ENCODE assay signal across 7 mouse cellular contexts in genomic region chr1:58018856-58019255, GRCm38 (mm10). TPM values are rescaled to one million over a fixed set of nuclear protein-coding genes. Genes with fewer than 3 reads are reported as not detected.
DNase-seq lines count a peak whose midpoint lies in the region; ATAC-seq and TF ChIP-seq lines count a peak whose summit lies in the region.

TSS of gene Kctd18 (minus strand) at chr1:58018956.

- peaks cover 72% of the 10 kb centered on the region for H3K36me3 ChIP-seq in lung, embryonic 14.5 days (ENCODE audit: insufficient read depth)
- H3K36me3 ChIP-seq in embryonic facial prominence, embryonic 14.5 days (ENCODE audit: control insufficient read depth, insufficient read depth, low read length): peaks cover 74% of the 10 kb centered on the region
- H3K36me3 ChIP-seq in neural tube, embryonic 14.5 days (ENCODE audit: control insufficient read depth, insufficient read depth, low read length): no peaks in the 10 kb centered on the region

- 93% methylated on average over 7 of the region's 7 CpGs for WGBS in lung, embryonic 14.5 days
- WGBS in embryonic facial prominence, embryonic 14.5 days: 94% methylated on average over 7 of the region's 7 CpGs
- WGBS in neural tube, embryonic 14.5 days: 96% methylated on average over 7 of the region's 7 CpGs

- no peak for TF ChIP-seq CTCF in lung, embryonic 14.5 days (IDR thresholded peaks at IDR 0.05; ENCODE audit: low read depth)

- H3K9me3 ChIP-seq in lung, embryonic 14.5 days (ENCODE audit: low read depth, low read length): no peaks in the 10 kb centered on the region
- H3K9me3 ChIP-seq in embryonic facial prominence, embryonic 14.5 days (ENCODE audit: control insufficient read depth, low read length): no peaks in the 10 kb centered on the region
- no peaks in the 10 kb centered on the region for H3K9me3 ChIP-seq in neural tube, embryonic 14.5 days (ENCODE audit: control insufficient read depth, low read length)

- H3K27ac ChIP-seq in lung, embryonic 14.5 days (ENCODE audit: low read depth): no peak within 1 kb of the TSS
- H3K27ac ChIP-seq in embryonic facial prominence, embryonic 14.5 days (replicated peaks; ENCODE audit: low read depth, low read length): no peak within 1 kb of the TSS
- H3K27ac ChIP-seq in neural tube, embryonic 14.5 days (ENCODE audit: low read depth, low read length): no peak within 1 kb of the TSS

- H3K4me1 ChIP-seq in lung, embryonic 14.5 days (ENCODE audit: insufficient read depth): no peaks in the 10 kb centered on the region
- H3K4me1 ChIP-seq in embryonic facial prominence, embryonic 14.5 days (ENCODE audit: control insufficient read depth, insufficient read depth, low read length): no peaks in the 10 kb centered on the region
- H3K4me1 ChIP-seq in neural tube, embryonic 14.5 days (ENCODE audit: control insufficient read depth, insufficient read depth, low read length): no peaks in the 10 kb centered on the region

- H3K9ac ChIP-seq in lung, embryonic 14.5 days: no peak within 1 kb of the TSS
- no peak within 1 kb of the TSS for H3K9ac ChIP-seq in embryonic facial prominence, embryonic 14.5 days (ENCODE audit: low read depth, low read length)
- H3K9ac ChIP-seq in neural tube, embryonic 14.5 days (replicated peaks; ENCODE audit: low read depth, low read length): no peak within 1 kb of the TSS

- ATAC-seq in lung, embryonic 14.5 days (ENCODE audit: insufficient read depth): no peak
- ATAC-seq in embryonic facial prominence, embryonic 14.5 days (ENCODE audit: low read depth): no peak
- no peak for ATAC-seq in neural tube, embryonic 14.5 days (ENCODE audit: low read depth)

- DNase-seq in lung, embryonic 14.5 days: no peak
- no peak for DNase-seq in lung, postnatal 25 days (ENCODE audit: low spot score)
- DNase-seq in embryonic facial prominence, embryonic 14.5 days (ENCODE audit: low spot score): no peak
- DNase-seq in layer of hippocampus, postnatal 14 days (ENCODE audit: low spot score in 2 of 2): no peak
- DNase-seq in right cerebral cortex, postnatal 10 days (ENCODE audit: low spot score in 2 of 2): no peak
- no peak for DNase-seq in ovary, postnatal 14 days (ENCODE audit: low spot score)

- H3K4me2 ChIP-seq in lung, embryonic 14.5 days: no peak within 1 kb of the TSS
- H3K4me2 ChIP-seq in embryonic facial prominence, embryonic 14.5 days (ENCODE audit: low read depth, low read length): no peak within 1 kb of the TSS
- H3K4me2 ChIP-seq in neural tube, embryonic 14.5 days (ENCODE audit: low read depth, low read length): no peak within 1 kb of the TSS

- no peaks in the 10 kb centered on the region for H3K27me3 ChIP-seq in lung, embryonic 14.5 days (ENCODE audit: insufficient read depth, low read length)
- no peaks in the 10 kb centered on the region for H3K27me3 ChIP-seq in embryonic facial prominence, embryonic 14.5 days (replicated peaks; ENCODE audit: control insufficient read depth, insufficient read depth, low read length)
- H3K27me3 ChIP-seq in neural tube, embryonic 14.5 days (ENCODE audit: control insufficient read depth, insufficient read depth, low read length): no peaks in the 10 kb centered on the region

- no peak within 1 kb of the TSS for H3K4me3 ChIP-seq in lung, embryonic 14.5 days (ENCODE audit: low read depth, low read length)
- H3K4me3 ChIP-seq in embryonic facial prominence, embryonic 14.5 days (ENCODE audit: low read depth, low read length): no peak within 1 kb of the TSS
- no peak within 1 kb of the TSS for H3K4me3 ChIP-seq in neural tube, embryonic 14.5 days (ENCODE audit: low read depth, low read length)

RNA-seq across cellular contexts. Expression of gene Kctd18, which starts in this region (rescaled TPM):
- polyA plus RNA-seq in lung, embryonic 14.5 days (2014; fragmentation: Nextera tagmentation; extraction: Ambion mirVana): 17.2 and 18.4 TPM in 2 replicates
- 15.6 and 19.2 TPM in 2 replicates for polyA plus RNA-seq in embryonic facial prominence, embryonic 14.5 days (2014; fragmentation: Nextera tagmentation; extraction: Ambion mirVana)
- 10 to 100 TPM; 18.3 to 21.2 TPM for total RNA-seq in layer of hippocampus, postnatal 14 days (2021)
- 25.7 and 28.8 TPM in 2 replicates for polyA plus RNA-seq in neural tube, embryonic 14.5 days (2014; fragmentation: Nextera tagmentation; extraction: Ambion mirVana)
